Mouse (Mus musculus): ENCODE results near the gene Olfr1049. TPM values are rescaled to one million over a fixed set of nuclear protein-coding genes. Genes with fewer than 3 reads are reported as not detected.
"Not testable (repeated sequence)": the region's sequence is repeated elsewhere in the genome, so short reads cannot be mapped to it uniquely, and the experiment has no call there.

Olfr1049 gene
- polyA plus RNA-seq (2011; ENCODE audit: insufficient read depth, insufficient read length, low replicate concordance, missing spikeins), result not detected in 2 replicates

DNA sequence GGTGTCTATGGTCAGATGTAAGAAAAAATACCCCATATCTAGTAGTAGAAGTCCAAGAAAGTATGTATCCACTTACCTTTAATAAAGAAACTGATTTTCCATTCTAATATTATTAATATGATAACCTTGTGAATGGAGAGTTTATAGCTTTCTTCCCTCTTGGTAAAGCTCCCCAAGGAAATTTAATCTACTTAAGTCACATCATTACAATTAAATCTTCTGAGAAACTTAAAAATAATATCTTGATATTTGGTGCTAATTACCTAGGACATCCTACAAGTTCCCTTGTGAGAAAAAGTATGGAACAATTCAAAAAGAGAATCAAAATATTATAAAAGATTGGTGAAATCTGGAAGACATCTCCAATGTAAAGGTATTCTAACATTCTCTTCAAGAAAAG lies at the start of gene Olfr1049:
TSS of gene Olfr1049 (minus strand) at position 101 of the 400 bp plus-strand sequence.
- H3K4me1 ChIP-seq (ENCODE audit: control insufficient read depth, insufficient read depth, low read length); H3K4me3 ChIP-seq (replicated peaks; ENCODE audit: control insufficient read depth, low read depth, low read length); H3K27ac ChIP-seq (ENCODE audit: control insufficient read depth, insufficient read depth, low read depth, low read length, poor library complexity): not testable (repeated sequence)

DNA sequence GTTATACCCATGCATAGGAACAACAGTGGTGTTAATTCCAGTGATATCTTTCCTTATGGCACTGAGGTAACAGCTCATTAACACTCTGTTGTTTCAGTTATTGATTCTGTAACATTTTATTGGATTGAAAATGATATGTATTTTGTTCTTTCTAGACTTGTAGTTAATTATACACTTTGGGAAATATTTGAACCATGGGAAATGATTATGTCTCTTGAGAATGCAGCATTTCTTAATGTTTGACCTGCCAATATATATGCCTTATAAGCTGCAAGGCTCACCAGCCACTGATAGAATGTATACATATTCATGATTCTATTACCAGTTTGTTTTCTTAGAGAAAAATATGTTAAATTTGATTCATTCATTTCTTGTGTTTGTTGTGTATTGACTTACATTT lies 34.0 kb upstream of the Olfr1049 start, which contains the start of gene Olfr1052:
TSS of gene Olfr1052 (plus strand) at position 301 of the 400 bp plus-strand sequence.
- H3K4me3 ChIP-seq (replicated peaks; ENCODE audit: control insufficient read depth, low read depth, low read length), result no peak within 1 kb of the TSS
- H3K4me1 ChIP-seq (ENCODE audit: control insufficient read depth, insufficient read depth, low read length), result no peaks in the 10 kb centered on the region
- TF ChIP-seq CTCF (IDR thresholded peaks at IDR 0.05; ENCODE audit: control insufficient read depth, insufficient read depth, low read length), result no peak
- TF ChIP-seq POLR2A (IDR thresholded peaks at IDR 0.05; ENCODE audit: borderline replicate concordance, control insufficient read depth, low read depth, low read length), result no peak
- no peak within 1 kb of the TSS for H3K27ac ChIP-seq (ENCODE audit: control insufficient read depth, insufficient read depth, low read depth, low read length, poor library complexity)

DNA sequence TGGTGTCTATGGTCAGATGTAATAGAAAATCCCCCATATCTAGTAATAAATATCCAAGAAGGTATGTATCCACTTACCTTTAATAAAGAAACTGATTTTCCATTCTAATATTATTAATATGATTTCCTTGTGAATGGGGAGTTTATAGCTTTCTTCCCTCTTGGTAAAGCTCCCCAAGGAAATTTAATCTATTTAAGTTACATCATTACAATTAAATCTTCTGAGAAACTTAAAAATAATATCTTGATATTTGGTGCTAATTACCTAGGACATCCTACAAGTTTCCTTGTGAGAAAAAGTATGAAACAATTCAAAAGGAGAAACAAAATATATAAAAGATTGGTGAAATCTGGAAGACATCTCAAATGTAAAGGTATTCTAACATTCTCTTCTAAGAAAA lies 20.9 kb upstream of the Olfr1049 start, which contains the start of gene Olfr1051:
TSS of gene Olfr1051 (minus strand) at position 101 of the 400 bp plus-strand sequence.
- not testable (repeated sequence) for H3K4me3 ChIP-seq (replicated peaks; ENCODE audit: control insufficient read depth, low read depth, low read length); H3K27ac ChIP-seq (ENCODE audit: control insufficient read depth, insufficient read depth, low read depth, low read length, poor library complexity); H3K4me1 ChIP-seq (ENCODE audit: control insufficient read depth, insufficient read depth, low read length)

DNA sequence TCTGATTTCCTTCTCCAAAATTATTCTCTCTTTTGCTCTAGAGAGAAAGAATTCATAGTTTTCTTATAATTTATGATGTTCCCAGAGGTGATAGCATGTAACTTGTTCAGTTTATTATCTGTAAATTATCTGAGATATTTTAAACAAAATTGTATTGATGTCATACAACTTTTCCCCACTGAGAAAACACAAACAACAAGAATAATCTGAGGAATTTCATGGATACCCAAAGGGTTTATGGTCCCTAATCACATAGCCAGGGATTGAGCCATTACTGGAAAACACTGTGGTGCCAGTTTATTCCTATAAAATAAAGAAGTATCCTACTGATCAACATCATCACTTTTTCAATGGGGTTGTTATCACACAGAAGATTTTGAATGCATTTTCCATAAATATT lies 17.9 kb downstream of the Olfr1049 start, which contains the start of gene Olfr1048:
TSS of gene Olfr1048 (minus strand) at position 101 of the 400 bp plus-strand sequence.
- no peak within 1 kb of the TSS for H3K27ac ChIP-seq (ENCODE audit: control insufficient read depth, insufficient read depth, low read depth, low read length, poor library complexity)
- TF ChIP-seq POLR2A (IDR thresholded peaks at IDR 0.05; ENCODE audit: borderline replicate concordance, control insufficient read depth, low read depth, low read length), result no peak
- no peak for TF ChIP-seq CTCF (IDR thresholded peaks at IDR 0.05; ENCODE audit: control insufficient read depth, insufficient read depth, low read length)
- H3K4me1 ChIP-seq (ENCODE audit: control insufficient read depth, insufficient read depth, low read length), result no peaks in the 10 kb centered on the region
- no peak within 1 kb of the TSS for H3K4me3 ChIP-seq (replicated peaks; ENCODE audit: control insufficient read depth, low read depth, low read length)

DNA sequence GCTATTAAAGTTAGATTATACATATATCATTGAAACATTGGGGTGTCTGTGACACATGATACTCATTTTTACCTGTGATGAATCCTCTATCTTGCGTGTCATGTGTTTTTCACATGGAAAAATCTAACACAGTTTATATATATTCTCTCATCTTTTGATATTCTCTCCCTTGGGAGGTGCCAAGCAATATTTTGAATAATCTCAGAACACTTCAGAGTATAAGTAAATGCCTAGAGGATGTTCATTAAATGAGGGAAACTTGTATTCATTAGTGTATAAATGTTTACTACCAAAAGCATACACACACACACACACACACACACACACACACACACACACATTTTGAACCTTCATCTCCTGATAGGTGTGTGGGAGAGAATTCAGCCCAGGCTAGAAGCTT lies 26.8 kb downstream of the Olfr1049 start, which contains the start of gene Olfr1047:
TSS of gene Olfr1047 (minus strand) at position 101 of the 400 bp plus-strand sequence.
- H3K4me1 ChIP-seq (ENCODE audit: control insufficient read depth, insufficient read depth, low read length), result no peaks in the 10 kb centered on the region
- WGBS, result 88% methylated on average over 1 of the region's 1 CpGs

DNA sequence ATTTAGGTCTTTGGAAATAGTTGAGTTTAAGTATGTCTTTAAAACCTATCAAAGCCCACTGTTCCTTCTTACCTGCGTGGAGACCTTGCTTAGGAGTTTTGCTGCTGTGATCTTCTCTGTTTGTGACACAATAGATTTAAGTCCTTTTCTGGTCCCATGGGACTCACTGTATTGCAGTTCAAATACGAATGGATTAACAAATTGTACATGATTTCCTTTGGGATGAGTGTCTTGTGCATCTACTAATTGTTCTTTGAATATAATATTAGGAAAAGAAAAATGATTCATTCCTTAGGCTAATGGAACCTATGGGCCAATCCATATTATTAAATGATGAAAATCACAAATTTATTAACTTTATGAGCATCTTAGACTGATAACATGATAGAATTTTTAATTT lies 38.9 kb downstream of the Olfr1049 start, which contains the start of gene Olfr1046:
TSS of gene Olfr1046 (minus strand) at position 101 of the 400 bp plus-strand sequence.
- no peak for TF ChIP-seq CTCF (IDR thresholded peaks at IDR 0.05; ENCODE audit: control insufficient read depth, insufficient read depth, low read length)
- no peak for TF ChIP-seq POLR2A (IDR thresholded peaks at IDR 0.05; ENCODE audit: borderline replicate concordance, control insufficient read depth, low read depth, low read length)
- H3K4me3 ChIP-seq (replicated peaks; ENCODE audit: control insufficient read depth, low read depth, low read length), result no peak within 1 kb of the TSS
- WGBS, result 61% methylated on average over 2 of the region's 2 CpGs
- no peak within 1 kb of the TSS for H3K27ac ChIP-seq (ENCODE audit: control insufficient read depth, insufficient read depth, low read depth, low read length, poor library complexity)
- no peaks in the 10 kb centered on the region for H3K4me1 ChIP-seq (ENCODE audit: control insufficient read depth, insufficient read depth, low read length)

More for the DNA sequence above, 26.8 kb downstream of the Olfr1049 start, which contains the start of gene Olfr1047:
- H3K27ac ChIP-seq (ENCODE audit: control insufficient read depth, insufficient read depth, low read depth, low read length, poor library complexity), result no peak within 1 kb of the TSS
- TF ChIP-seq POLR2A (IDR thresholded peaks at IDR 0.05; ENCODE audit: borderline replicate concordance, control insufficient read depth, low read depth, low read length), result no peak
- no peak for TF ChIP-seq CTCF (IDR thresholded peaks at IDR 0.05; ENCODE audit: control insufficient read depth, insufficient read depth, low read length)
- no peak within 1 kb of the TSS for H3K4me3 ChIP-seq (replicated peaks; ENCODE audit: control insufficient read depth, low read depth, low read length)

Other genes starting within 250 kb of the Olfr1049 start
- not detected in 2 replicates for gene Olfr1033, start 237.7 kb downstream of the Olfr1049 start, polyA plus RNA-seq (2011; ENCODE audit: insufficient read depth, insufficient read length, low replicate concordance, missing spikeins)
- gene Olfr1034, start 212.5 kb downstream of the Olfr1049 start, polyA plus RNA-seq (2011; ENCODE audit: insufficient read depth, insufficient read length, low replicate concordance, missing spikeins), result not detected in 2 replicates
- gene Olfr1036, start 184.3 kb downstream of the Olfr1049 start, polyA plus RNA-seq (2011; ENCODE audit: insufficient read depth, insufficient read length, low replicate concordance, missing spikeins), result not detected in 2 replicates
- not detected in 2 replicates for gene Olfr1037, start 170.9 kb downstream of the Olfr1049 start, polyA plus RNA-seq (2011; ENCODE audit: insufficient read depth, insufficient read length, low replicate concordance, missing spikeins)
- not detected in 2 replicates for gene Olfr1039, start 122.4 kb downstream of the Olfr1049 start, polyA plus RNA-seq (2011; ENCODE audit: insufficient read depth, insufficient read length, low replicate concordance, missing spikeins)
- gene Olfr1040, start 111.6 kb downstream of the Olfr1049 start, polyA plus RNA-seq (2011; ENCODE audit: insufficient read depth, insufficient read length, low replicate concordance, missing spikeins), result not detected in 2 replicates
- not detected in 2 replicates for gene Olfr1042, start 96.5 kb downstream of the Olfr1049 start, polyA plus RNA-seq (2011; ENCODE audit: insufficient read depth, insufficient read length, low replicate concordance, missing spikeins)
- not detected in 2 replicates for gene Olfr1043, start 90.8 kb downstream of the Olfr1049 start, polyA plus RNA-seq (2011; ENCODE audit: insufficient read depth, insufficient read length, low replicate concordance, missing spikeins)
- gene Olfr1044, start 80.5 kb downstream of the Olfr1049 start, polyA plus RNA-seq (2011; ENCODE audit: insufficient read depth, insufficient read length, low replicate concordance, missing spikeins), result not detected in 2 replicates
- gene Olfr52, start 72.6 kb downstream of the Olfr1049 start, polyA plus RNA-seq (2011; ENCODE audit: insufficient read depth, insufficient read length, low replicate concordance, missing spikeins), result not detected in 2 replicates
- not detected in 2 replicates for gene Olfr1045, start 55.3 kb downstream of the Olfr1049 start, polyA plus RNA-seq (2011; ENCODE audit: insufficient read depth, insufficient read length, low replicate concordance, missing spikeins)
- gene Olfr1046, start 39.0 kb downstream of the Olfr1049 start, polyA plus RNA-seq (2011; ENCODE audit: insufficient read depth, insufficient read length, low replicate concordance, missing spikeins), result not detected in 2 replicates
- not detected in 2 replicates for gene Olfr1047, start 26.9 kb downstream of the Olfr1049 start, polyA plus RNA-seq (2011; ENCODE audit: insufficient read depth, insufficient read length, low replicate concordance, missing spikeins)
- gene Olfr1048, start 18.0 kb downstream of the Olfr1049 start, polyA plus RNA-seq (2011; ENCODE audit: insufficient read depth, insufficient read length, low replicate concordance, missing spikeins), result not detected in 2 replicates
- gene Olfr1051, start 20.8 kb upstream of the Olfr1049 start, polyA plus RNA-seq (2011; ENCODE audit: insufficient read depth, insufficient read length, low replicate concordance, missing spikeins), result not detected in 2 replicates
- not detected in 2 replicates for gene Olfr1052, start 34.1 kb upstream of the Olfr1049 start, polyA plus RNA-seq (2011; ENCODE audit: insufficient read depth, insufficient read length, low replicate concordance, missing spikeins)
- gene Olfr1053, start 57.0 kb upstream of the Olfr1049 start, polyA plus RNA-seq (2011; ENCODE audit: insufficient read depth, insufficient read length, low replicate concordance, missing spikeins), result not detected in 2 replicates
- not detected in 2 replicates for gene Olfr1054, start 77.1 kb upstream of the Olfr1049 start, polyA plus RNA-seq (2011; ENCODE audit: insufficient read depth, insufficient read length, low replicate concordance, missing spikeins)
- not detected in 2 replicates for gene Olfr1055, start 92.0 kb upstream of the Olfr1049 start, polyA plus RNA-seq (2011; ENCODE audit: insufficient read depth, insufficient read length, low replicate concordance, missing spikeins)
- gene Olfr1056, start 104.1 kb upstream of the Olfr1049 start, polyA plus RNA-seq (2011; ENCODE audit: insufficient read depth, insufficient read length, low replicate concordance, missing spikeins), result not detected in 2 replicates
- gene Olfr1057, start 120.1 kb upstream of the Olfr1049 start, polyA plus RNA-seq (2011; ENCODE audit: insufficient read depth, insufficient read length, low replicate concordance, missing spikeins), result not detected in 2 replicates
- gene Olfr1058, start 130.2 kb upstream of the Olfr1049 start, polyA plus RNA-seq (2011; ENCODE audit: insufficient read depth, insufficient read length, low replicate concordance, missing spikeins), result not detected in 2 replicates
- not detected in 2 replicates for gene Olfr1061, start 155.7 kb upstream of the Olfr1049 start, polyA plus RNA-seq (2011; ENCODE audit: insufficient read depth, insufficient read length, low replicate concordance, missing spikeins)
- 0.45 and 0.97 TPM in 2 replicates for gene Olfr1062, start 168.4 kb upstream of the Olfr1049 start, polyA plus RNA-seq (2011; ENCODE audit: insufficient read depth, insufficient read length, low replicate concordance, missing spikeins)
- gene Olfr1065, start 192.3 kb upstream of the Olfr1049 start, polyA plus RNA-seq (2011; ENCODE audit: insufficient read depth, insufficient read length, low replicate concordance, missing spikeins), result not detected in 2 replicates
- gene Olfr1066, start 197.9 kb upstream of the Olfr1049 start, polyA plus RNA-seq (2011; ENCODE audit: insufficient read depth, insufficient read length, low replicate concordance, missing spikeins), result not detected in 2 replicates
- not detected in 2 replicates for gene Olfr228, start 229.1 kb upstream of the Olfr1049 start, polyA plus RNA-seq (2011; ENCODE audit: insufficient read depth, insufficient read length, low replicate concordance, missing spikeins)